Mouse (Mus musculus) bone marrow macrophage, adult 2 months (primary cell): Measurements from ENCODE around the gene Fosb. TPM values are rescaled to one million over a fixed set of nuclear protein-coding genes. Genes with fewer than 3 reads are reported as not detected.

Experiments
- H3K27ac ChIP-seq: 2 replicates; pipeline ENCODE4 v1.5.1; 2012; ENCODE audit warnings: low read depth, low read length; ENCODE audit not compliant: insufficient read depth
- H3K4me1 ChIP-seq: 2 replicates; pipeline ENCODE4 v1.6.1; 2012; ENCODE audit warnings: low read length; ENCODE audit not compliant: control insufficient read depth, insufficient read depth
- H3K4me3 ChIP-seq: 2 replicates; pipeline ENCODE4 v1.5.1; 2012; ENCODE audit warnings: mild to moderate bottlenecking, low read length, moderate library complexity; ENCODE audit not compliant: insufficient read depth
- CTCF ChIP-seq: IDR thresholded peaks from 2 replicates; pipeline ENCODE4 v1.5.1; 2012; ENCODE audit warnings: low read depth, mild to moderate bottlenecking, low read length, moderate library complexity
- POLR2A ChIP-seq: IDR thresholded peaks from 2 replicates; pipeline ENCODE4 v1.6.1; 2012; ENCODE audit warnings: mild to moderate bottlenecking, low read depth, low read length, borderline replicate concordance
- polyA plus RNA-seq: library from polyadenylated mRNA; stranded (reverse); fragments of >200 nt; gene quantifications from 2 replicates; pipeline ENCODE4 v1.2.4, GENCODE M21; 2012; ENCODE audit not compliant: missing spikeins, insufficient read depth, insufficient read length

Gene Fosb
- polyA plus RNA-seq: 0.68 TPM in 1 of 2 replicates, not detected in the other

- Histone ChIP-seq H3K27ac (no peak within 1 kb of the TSS), H3K4me1 (peaks cover 4% of the 10 kb centered on the region; the same call in 1 of the 2 replicates), H3K4me3 (peak within 1 kb of the TSS; percentile 67)
- TF ChIP-seq POLR2A (no peak), CTCF (no peak)
Observed at GRCm38 (mm10) chr7:19309884-19310641, at the start of gene Fosb. Fosb (minus strand) TSS chr7:19310051.

GRCm38 (mm10) chr7:19359299-19359891 lies 49.5 kb upstream of the Fosb start, which contains the start of the genes Cd3eap and Ppp1r13l:
Cd3eap (minus strand) TSS chr7:19359483.
Ppp1r13l (plus strand) TSS chr7:19359749.
- Histone ChIP-seq H3K4me3 (peak within 1 kb of the TSS; percentile 75), H3K27ac (peak within 1 kb of the TSS; percentile 72), H3K4me1 (peaks cover 19% of the 10 kb centered on the region)
- TF ChIP-seq CTCF (no peak), POLR2A (no peak)

- H3K4me1 ChIP-seq: peaks cover 19% of the 10 kb centered on the region
- peak overlapping the region; percentile 14; the same call in 1 of the 2 replicates for H3K27ac ChIP-seq
- H3K4me3 ChIP-seq: peak overlapping the region; percentile 75
Observed at GRCm38 (mm10) chr7:19358634-19359033, 48.8 kb upstream of the Fosb start.

GRCm38 (mm10) chr7:19357381-19358375 lies 47.8 kb upstream of the Fosb start:
- Histone ChIP-seq H3K27ac (no peak overlapping the region), H3K4me1 (peaks cover 19% of the 10 kb centered on the region), H3K4me3 (peak overlapping the region; percentile 75)
- TF ChIP-seq CTCF: no peak
- TF ChIP-seq POLR2A: no peak

More at GRCm38 (mm10) chr7:19358634-19359033, 48.8 kb upstream of the Fosb start:
- TF ChIP-seq POLR2A (no peak), CTCF (no peak)

- no peak overlapping the region for H3K4me3 ChIP-seq
- TF ChIP-seq POLR2A: no peak
- no peak for TF ChIP-seq CTCF
- H3K27ac ChIP-seq: no peak overlapping the region
- peaks cover 19% of the 10 kb centered on the region for H3K4me1 ChIP-seq
Observed at GRCm38 (mm10) chr7:19356311-19356710, 46.5 kb upstream of the Fosb start.

GRCm38 (mm10) chr7:19354991-19355390 lies 45.1 kb upstream of the Fosb start:
- Histone ChIP-seq H3K4me1 (peaks cover 19% of the 10 kb centered on the region), H3K27ac (no peak overlapping the region), H3K4me3 (no peak overlapping the region)
- TF ChIP-seq POLR2A (no peak), CTCF (no peak)

GRCm38 (mm10) chr7:19350221-19350620 lies 40.4 kb upstream of the Fosb start:
- Histone ChIP-seq H3K4me1 (peaks cover 6% of the 10 kb centered on the region; the same call in 1 of the 2 replicates), H3K4me3 (no peak overlapping the region), H3K27ac (no peak overlapping the region)
- TF ChIP-seq CTCF: no peak
- TF ChIP-seq POLR2A: no peak

- H3K4me3 ChIP-seq: no peak overlapping the region
- TF ChIP-seq CTCF (no peak), POLR2A (no peak)
- H3K27ac ChIP-seq: no peak overlapping the region
- peaks cover 9% of the 10 kb centered on the region for H3K4me1 ChIP-seq
Observed at GRCm38 (mm10) chr7:19349188-19349915, 39.5 kb upstream of the Fosb start.
